Mouse (Mus musculus) bone marrow macrophage, adult 2 months (primary cell): ENCODE measurements around the gene Uts2.

ENCODE experiments used
- CTCF ChIP-seq: IDR thresholded peaks from 2 replicates; pipeline ENCODE4 v1.5.1; 2012; ENCODE audit warnings: low read depth, mild to moderate bottlenecking, low read length, moderate library complexity
- POLR2A ChIP-seq: IDR thresholded peaks from 2 replicates; pipeline ENCODE4 v1.6.1; 2012; ENCODE audit warnings: mild to moderate bottlenecking, low read depth, low read length, borderline replicate concordance

DNA sequence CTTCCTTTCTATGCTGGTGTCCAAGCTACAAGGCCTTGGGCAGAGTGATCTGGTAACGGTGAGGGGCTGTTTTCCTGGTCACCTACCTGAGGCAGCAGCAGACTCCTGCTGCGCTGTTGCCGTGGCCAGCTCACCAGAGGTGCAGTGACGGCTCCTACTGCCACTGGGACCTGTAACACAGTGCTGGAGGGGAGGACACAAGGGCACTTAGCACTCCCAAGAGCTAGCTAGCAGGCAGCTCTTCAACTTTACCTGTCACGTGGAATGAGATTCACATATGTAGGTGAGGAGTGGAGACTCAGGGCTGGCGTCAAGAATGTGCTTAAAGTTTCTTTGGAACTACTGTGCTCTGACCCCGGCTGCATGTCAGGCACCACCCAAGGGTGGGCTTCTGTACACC is 13.4 kb downstream of the Uts2 start:
- TF ChIP-seq CTCF, result no peak
- TF ChIP-seq POLR2A, result no peak
